Mouse (Mus musculus): ENCODE results near the gene Olfr550.
"Not testable (repeated sequence)": the region's sequence is repeated elsewhere in the genome, so short reads cannot be mapped to it uniquely, and the experiment has no call there.

The Olfr550 gene

DNA sequence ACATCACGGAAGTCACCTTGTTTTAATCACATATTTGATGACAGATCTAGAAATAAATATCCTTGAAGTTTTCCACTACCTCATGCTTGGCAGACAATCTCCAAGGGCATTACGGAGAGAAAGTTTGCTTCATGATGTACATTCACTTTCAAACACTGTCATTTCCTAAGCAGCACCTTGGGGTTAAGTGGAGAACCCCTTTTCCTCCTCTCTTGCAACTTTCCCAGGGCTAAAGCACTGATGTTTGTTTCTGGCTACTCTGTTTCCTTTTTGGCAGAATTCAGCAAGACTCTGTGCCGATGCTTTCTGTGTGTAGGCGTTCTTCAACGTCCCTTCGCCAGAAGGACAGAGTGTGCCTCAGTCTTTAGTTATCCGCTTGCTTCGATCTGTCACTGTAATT is at the start of gene Olfr550:
Olfr550 (plus strand) TSS at position 301 of the 400 bp plus-strand sequence.
- in situ Hi-C loops (cut with MboI; ENCODE audit: low sequenced_read_pairs), result no loop called here

DNA sequence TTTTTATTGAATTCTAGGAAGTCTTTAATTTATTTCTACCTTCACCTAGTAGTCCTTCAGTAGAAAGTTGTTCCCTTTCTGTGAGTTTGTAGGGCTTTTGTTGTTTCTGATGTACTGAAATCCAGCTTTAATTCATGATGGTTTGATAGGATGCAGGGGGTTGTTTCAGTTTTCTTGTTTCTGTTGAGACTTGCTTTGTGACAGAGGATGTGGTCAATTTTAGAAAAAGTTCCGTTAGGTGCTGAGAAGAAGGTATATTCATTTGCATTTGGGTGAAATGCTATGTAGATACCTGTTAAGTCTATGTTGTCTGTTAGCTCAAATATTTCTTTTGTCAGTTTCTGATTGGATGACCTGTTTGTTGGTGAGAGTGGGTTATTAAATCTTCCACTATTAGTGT is 42.2 kb upstream of the Olfr550 start:
- in situ Hi-C loops (cut with MboI; ENCODE audit: low sequenced_read_pairs), result no loop called here

DNA sequence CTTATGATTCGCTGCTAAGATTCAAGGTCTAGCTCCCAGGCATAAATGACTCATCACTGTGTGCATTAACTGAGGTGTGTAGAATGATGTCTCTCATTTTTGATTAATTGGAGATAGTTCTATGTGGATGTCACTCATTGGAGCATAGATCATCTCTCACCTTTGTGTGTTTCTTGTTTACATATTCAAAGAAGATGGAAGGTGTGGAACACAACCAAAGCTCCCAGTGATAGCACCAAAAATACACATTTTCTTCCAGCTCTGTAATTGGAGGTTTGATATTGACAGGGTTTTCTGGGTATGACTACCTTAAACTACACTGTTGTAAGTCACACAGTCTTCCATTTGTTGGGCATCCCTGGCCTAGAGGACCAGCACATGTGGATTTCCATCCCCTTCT is 36.8 kb upstream of the Olfr550 start, which contains the start of gene Olfr547:
Olfr547 (plus strand) TSS at position 301 of the 400 bp plus-strand sequence.
- in situ Hi-C loops (cut with MboI; ENCODE audit: low sequenced_read_pairs), result no loop called here

DNA sequence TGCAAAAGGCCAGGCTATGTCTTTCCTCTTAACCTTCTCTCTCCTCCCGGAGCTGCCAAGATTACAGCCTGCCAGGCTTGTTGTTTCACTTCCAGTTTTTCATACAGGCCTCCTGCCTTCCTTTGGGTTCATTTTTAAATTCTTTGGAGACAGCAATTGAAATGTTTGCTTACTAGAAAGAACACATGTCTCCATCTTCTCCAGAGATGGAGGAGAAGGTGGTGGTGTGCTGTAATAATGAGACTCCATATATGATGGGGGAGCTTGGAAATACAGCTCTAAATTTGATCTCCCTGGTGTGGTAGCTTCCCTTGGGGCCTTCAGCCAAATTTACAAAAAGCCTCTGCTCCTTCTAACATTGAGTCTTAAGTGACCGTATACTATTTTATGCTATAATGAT is 30.6 kb upstream of the Olfr550 start, which contains the start of gene Olfr548-ps1:
Olfr548-ps1 (plus strand) TSS at position 301 of the 400 bp plus-strand sequence.
- in situ Hi-C loops (cut with MboI; ENCODE audit: low sequenced_read_pairs), result no loop called here

DNA sequence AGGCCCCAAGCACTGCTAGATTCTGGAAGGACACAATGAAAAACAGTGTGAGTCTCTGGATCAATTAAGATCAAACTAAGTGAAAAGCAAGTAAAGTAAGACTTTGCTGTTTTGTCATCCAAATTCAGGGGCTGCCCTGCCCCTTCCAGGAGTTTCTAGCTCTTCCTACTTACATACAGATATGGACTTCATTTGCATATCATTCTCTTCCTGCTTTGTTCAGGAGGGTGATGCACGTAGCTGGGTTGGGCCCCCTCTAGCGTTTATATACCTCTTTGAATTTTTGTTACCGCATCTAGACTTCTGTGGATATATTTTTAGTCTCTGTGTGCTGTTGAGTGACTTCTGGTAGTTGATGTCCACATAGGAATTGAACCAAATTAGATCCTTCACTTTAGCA is 30.0 kb upstream of the Olfr550 start:
- in situ Hi-C loops (cut with MboI; ENCODE audit: low sequenced_read_pairs), result no loop called here

DNA sequence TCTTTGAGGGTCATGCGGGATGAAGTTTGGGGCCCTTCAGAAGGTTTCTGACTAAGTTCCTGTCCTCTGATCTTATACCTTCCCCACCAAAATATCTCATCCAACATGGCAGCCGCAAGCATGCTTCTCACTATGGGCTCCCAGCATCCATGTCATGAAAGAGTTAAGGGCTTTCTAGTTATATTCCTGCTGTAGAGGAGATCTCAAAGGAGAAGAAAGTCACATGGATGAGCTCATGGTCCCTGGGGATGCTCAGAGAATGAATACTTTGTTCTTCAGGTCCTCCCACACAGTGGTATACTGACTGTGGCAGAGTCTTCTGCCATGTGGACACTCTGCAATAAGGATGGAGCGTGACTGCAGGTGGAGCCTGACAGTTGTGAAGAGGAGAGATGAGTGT is 21.7 kb upstream of the Olfr550 start, which contains the start of gene Olfr549:
Olfr549 (plus strand) TSS at position 301 of the 400 bp plus-strand sequence.
- in situ Hi-C loops (cut with MboI; ENCODE audit: low sequenced_read_pairs), result no loop called here

DNA sequence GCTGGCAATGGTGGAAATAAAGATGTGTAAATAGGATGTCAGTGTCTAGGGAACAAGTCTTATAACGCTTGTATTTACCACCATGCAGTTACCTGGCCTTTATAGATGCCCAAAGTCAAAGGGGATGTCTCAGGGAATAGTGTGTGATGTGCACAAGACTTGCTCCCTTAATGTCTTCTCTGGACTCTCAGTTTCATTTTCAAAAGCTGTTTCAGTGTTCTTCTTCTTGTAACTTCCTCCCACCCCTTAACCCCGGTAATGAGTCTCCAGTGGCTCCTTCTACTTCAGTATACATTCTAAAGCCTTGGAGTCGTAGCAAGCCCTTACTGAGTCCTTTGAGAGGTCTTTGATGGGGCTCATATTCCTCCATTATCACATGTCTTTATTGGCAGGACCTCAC is 18.0 kb upstream of the Olfr550 start:
- in situ Hi-C loops (cut with MboI; ENCODE audit: low sequenced_read_pairs), result no loop called here

DNA sequence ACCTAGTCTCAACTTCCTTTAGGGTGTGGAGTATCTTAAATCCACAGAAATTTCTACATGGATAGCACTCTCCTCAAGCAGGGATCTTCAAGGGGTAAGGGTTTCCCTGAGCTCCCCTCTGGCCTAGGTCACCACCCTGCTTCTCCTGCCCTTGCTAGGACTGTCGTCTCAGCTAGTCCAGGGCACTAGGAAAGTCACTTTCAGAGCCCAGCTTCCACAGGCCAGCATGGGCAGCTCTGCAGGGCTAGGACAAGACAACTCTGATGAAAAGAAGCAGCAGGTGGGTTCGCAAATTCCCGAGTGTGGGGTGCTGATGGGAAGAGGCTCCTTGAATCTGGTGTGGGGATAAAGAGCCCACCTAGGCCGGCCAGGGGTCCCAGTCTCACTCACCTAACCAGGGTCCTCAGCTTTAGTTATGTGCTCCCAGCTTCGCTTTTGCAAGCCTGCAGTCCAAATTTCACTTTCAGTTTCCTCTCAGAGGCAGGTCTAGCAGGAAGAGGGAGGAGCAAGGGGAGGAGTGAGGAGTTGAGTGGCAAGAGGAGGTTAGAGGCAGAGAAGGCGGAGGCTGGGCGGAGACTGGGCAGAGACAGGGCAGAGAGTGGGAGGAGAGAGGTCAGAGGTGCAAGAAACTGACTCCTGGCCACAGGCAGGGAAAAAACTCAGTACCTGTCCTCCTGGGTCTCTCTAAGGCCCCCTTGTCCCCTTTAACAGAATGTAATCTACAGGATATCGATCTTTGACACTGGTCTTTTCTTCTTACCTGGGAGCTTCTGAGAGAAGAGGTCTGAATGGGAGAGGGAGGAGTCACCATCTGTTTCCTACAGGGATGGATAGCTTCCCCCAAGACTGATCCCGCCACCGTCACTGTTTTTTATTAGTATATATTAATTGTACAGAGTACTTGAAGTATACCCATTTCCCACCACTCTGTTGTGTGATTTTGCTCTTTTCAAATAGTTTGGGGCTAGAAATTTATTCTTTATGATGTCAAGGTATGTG is 5.9 kb upstream of the Olfr550 start, which contains the start of gene Trim21:
Trim21 (minus strand) TSS at position 488 of the 999 bp plus-strand sequence.
- in situ Hi-C loops (cut with MboI; ENCODE audit: low sequenced_read_pairs), result no loop called here

DNA sequence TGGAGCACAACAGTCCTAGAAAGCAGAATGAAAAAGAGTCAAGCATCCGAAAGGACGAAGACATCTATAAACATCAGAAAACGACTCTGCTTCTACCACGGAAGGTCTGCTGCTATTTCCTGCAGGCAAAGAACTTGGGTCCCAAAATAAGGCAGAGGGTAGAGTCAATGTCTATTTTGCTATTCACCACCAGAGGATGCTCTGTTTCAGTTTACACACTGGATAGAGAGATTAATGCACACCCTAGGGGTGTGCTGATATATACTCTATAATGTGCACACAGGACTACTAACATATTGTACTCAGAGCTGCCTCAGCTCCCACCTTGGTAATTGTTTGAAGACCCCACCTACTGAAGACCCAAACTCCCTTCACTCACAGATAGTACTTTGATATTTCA is 5.0 kb upstream of the Olfr550 start:
- in situ Hi-C loops (cut with MboI; ENCODE audit: low sequenced_read_pairs), result no loop called here

DNA sequence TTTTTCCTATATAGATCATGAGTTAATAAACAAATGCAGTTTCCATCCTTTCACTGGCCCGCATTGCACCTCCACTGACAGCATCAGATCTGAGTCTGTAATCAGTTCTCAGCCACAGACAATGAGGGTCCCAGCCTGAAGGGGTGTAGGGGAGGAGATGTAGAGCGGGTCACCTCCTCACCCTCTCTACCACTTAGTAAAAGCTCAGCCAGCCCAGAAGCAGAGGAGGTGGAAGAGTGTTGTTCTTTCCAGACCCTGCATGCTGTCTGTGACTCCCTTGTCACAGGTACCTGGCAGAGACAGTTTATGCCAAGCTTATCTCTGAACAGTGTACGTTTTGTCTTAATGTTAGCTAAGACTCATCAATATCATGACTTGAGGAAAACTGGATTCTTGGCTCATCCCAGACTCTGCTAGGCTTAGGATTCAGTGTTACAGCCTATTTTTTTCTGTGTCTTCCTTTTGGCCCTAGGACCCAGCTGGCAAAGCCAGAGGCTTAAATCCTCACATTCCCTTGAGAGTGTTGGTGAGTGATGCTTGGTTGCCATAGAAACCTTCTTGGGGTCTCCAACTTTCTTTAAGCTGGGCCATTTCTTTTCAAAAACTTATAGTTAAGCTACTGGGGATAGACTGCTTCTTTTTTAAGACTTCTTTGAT is 2.1 kb downstream of the Olfr550 start:
- in situ Hi-C loops (cut with MboI; ENCODE audit: low sequenced_read_pairs), result no loop called here

DNA sequence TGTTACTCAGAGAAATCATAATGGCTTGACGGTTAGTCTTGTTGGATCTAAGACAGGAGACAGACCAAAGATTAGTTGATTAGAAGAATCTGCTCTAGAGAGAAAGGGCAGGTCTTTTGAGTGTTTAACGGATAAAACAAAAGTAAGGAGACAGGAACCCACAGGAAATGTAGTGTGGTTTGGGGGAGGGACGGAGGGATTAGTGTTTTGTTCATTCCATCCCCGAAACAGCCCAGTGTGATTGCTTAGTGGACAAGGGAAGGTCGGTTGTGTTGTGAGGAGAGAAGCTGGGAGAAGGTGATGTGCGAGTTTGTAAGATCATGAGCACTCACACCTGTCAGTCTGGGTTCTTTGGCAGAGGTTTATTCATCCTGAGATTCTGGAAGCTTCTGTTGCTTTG is 4.8 kb downstream of the Olfr550 start:
- in situ Hi-C loops (cut with MboI; ENCODE audit: low sequenced_read_pairs), result no loop called here

DNA sequence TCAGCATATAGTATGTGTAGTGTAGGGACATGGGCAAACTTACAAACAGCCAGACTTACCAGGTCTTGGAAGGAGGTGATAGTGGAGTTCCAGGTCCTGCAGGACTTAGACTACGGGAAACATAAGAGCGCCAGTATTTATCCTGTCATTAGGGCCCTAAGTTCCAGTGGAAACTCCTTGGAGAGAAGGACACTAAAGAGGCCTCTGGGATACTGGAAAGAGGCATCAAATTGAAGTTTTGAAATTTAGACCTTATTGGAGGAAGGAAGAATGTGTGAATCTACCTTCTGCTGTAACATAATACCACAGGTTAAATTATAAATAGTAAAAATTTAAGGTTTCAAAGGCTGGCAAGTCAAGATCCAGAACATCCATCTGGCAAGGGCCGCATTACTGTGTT is 20.5 kb downstream of the Olfr550 start, which contains the start of gene Olfr551:
Olfr551 (minus strand) TSS at position 101 of the 400 bp plus-strand sequence.
- in situ Hi-C loops (cut with MboI; ENCODE audit: low sequenced_read_pairs), result no loop called here

DNA sequence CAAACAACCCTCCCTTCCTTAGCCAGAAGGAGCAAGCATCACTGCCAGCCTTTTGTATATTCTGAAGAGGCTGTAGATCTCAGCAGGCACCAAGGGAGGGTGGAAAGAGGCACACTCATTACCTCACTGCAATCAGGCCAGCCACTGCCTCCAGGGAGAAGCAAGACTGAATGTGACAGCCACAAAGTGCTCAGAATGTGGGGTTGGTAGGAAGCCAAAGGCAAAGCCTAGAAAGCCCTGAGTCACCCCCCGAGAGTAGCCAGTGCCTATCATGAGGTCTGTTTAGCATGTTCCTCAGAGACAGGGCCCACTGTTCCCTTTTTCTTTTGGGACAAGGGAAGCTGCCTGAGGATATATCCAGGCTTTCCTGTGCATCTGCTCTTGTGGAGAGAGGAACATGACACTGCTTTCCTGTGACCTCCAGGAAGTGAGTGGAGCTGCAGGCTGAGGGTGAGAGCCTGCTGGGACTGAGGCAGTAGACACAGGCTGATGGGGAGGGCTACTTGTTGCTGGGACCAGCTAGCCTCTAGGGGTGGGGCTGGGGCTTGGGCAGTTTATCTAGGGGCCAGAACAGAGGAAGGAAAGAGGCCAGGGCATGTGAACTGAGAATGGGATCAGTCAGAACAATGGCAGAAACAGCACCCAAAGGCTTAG is 26.3 kb downstream of the Olfr550 start, which contains the start of gene Olfr552:
Olfr552 (plus strand) TSS at position 393 of the 654 bp plus-strand sequence.
- in situ Hi-C loops (cut with MboI; ENCODE audit: low sequenced_read_pairs), result no loop called here

DNA sequence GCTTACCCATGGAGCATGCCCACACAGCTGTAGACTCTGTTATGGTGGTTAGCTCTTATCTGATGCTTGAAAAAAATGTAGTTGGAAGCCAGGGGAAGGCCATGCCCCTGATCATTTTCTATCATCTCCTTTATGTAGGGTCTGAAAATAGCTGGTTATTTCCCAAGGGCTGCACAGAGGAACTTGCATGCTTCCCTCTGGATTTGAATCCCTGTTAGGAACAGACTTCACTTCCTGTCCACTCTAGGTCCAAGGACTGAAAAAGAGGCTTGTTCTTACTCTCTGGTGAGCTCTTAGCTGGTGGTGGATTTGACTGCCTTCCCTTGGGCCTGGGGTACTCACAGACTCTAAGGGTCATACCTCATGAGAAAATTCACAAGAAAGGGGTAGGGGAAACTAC is 46.9 kb downstream of the Olfr550 start, which contains the start of gene Olfr553:
Olfr553 (minus strand) TSS at position 101 of the 400 bp plus-strand sequence.
- in situ Hi-C loops (cut with MboI; ENCODE audit: low sequenced_read_pairs), result no loop called here

DNA sequence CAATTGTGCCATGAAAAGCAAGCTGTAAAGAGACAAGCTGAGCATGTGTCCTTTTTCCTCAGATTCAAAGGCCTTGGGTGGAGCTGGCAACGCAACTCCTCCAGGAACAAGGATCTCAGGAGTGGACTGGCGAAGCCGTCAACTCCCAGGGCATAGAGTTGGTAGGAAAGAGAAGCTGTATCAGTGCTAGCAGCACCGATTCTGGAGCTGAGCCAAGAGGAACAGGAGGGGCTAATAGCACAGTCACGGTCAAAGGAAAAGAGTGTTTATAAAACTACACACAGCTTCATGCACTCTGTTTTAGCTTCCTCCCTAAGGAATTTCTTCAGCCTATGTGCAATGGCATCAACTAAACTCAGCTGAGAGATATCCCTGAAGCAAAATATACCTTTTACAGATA is 48.4 kb downstream of the Olfr550 start:
- in situ Hi-C loops (cut with MboI; ENCODE audit: low sequenced_read_pairs), result no loop called here

DNA sequence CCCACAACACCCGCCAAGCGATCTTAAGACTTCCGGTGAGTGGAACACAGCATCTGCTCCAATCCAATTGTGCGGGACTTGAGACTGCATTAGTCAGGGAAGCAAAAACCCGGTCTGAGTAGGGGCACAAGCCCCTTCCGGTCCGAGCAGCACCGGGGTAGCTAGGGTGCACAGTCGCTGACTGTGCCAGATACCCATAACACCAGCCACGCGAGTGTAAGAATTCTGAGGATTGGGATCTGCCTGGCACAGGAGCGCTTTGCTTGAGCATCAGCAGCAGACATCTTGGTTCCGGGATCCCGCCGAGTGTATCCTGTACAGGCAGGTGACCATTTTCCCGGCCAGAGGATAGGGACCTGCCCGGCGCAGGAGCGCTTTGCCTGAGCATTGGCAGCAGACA is 49.1 kb downstream of the Olfr550 start:
- in situ Hi-C loops (cut with MboI; ENCODE audit: low sequenced_read_pairs), result not testable (repeated sequence)
